Mouse (Mus musculus) gastrocnemius, adult 18-20 months (tissue): ENCODE measurements around the gene Pard3b. TPM values are rescaled to one million over a fixed set of nuclear protein-coding genes. Genes with fewer than 3 reads are reported as not detected.

Experiments
- DNase-seq: peaks from one replicate; pipeline ENCODE4 v3.0.0; 2021; ENCODE audit warnings: low spot score
- total RNA-seq, 2 experiments: library from RNA; stranded (reverse); gene quantifications; 2 replicates each; pipeline ENCODE4 v1.2.3; 2021

Pard3b gene
- total RNA-seq, 2 experiments from 2014 or later: 4.0 to 5.3 TPM

DNA sequence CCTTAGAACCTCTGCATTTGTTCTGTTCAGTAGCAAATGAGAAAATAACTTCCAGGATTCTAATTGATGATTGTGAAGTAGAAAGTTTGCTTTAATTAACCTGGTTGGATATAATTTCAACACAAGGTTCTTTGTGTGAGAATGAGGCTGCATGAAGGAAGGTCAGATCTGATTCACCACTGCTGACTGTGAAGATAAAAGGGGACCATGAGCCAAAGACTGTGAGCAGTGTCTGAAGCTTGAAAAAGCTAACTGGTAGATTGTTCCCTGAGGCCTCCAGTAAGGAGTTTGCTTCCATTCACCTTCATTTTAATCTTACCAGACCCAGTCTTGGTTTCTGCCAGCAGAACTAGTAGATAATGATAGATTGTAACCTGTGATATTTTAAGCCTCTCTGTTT, 108.9 kb downstream of the Pard3b start:
- DNase-seq: no peak

DNA sequence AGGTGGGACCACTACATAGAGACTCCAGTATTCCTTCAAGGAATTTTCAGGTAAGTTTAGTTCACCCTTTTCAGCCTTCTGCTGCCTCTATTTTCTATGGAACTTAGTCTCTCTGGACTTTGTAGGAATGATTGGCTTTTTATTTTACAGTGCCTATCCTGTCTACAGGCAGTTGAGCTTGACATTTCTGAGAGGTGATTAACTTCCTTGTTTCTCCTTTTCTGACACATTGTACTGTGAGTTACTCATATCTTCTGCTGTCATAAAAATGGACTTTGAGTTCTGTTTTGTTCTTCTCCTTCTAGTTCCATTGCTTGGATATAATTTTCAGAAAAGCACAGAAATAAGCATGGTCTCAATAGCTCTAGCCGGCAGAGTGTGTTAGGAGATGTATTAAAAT, 112.4 kb downstream of the Pard3b start:
- DNase-seq: no peak

DNA sequence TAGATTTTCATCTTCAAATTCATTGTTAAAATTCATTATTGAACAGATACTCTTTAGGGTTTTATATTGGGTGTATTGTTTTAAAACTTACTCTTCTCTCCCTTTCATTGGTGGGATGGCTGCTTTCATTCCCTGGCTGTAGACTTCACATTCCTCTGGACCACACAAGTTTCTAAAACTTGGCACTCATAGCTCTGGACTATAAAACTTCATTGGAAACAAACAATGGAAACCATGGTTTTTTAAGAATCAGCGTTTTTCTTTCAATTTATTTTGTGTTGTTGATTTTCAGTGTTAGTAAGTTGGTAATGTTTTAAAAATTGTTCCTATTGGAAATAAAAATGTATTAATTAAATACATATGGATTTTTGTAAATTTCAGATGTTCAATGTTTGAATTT, 118.1 kb downstream of the Pard3b start:
- DNase-seq: no peak

DNA sequence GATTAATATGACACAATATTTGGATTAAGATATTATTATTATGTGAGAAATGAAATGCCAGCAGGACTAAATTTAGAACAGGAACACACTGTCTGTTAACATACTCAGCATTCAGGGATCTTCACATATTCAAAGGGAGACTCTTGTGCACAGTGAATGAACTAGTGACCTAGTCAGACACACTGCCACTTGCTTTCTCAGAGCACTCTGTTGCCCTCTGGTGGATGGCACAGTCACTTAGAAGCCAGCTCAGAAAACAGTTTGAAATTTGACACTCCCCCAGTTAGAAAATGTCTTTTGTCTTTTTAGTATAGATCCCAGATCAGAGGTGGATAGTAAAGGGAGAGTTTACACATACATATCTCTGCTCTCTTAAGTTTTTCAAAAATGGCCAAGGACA, 132.6 kb downstream of the Pard3b start:
- peak; percentile 72 for DNase-seq

DNA sequence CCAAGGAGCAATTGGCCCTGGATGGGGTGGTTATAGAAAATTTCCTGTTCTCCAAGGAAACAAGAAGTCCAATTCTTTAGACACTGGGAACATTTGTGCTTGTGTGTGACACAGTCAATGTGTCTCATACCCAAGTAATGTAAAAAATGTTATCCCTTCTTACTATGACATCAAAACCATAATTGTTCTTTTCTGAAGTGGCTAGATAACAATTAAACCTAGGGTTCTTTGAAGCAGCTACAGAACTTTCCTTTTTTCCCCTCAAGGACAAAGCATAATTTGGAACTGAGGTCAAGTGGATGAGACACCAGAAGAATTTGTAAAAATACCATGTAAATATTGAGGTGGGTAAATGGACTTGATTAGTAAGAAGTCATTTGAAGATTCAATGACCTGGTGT, 140.1 kb downstream of the Pard3b start:
- DNase-seq: no peak

DNA sequence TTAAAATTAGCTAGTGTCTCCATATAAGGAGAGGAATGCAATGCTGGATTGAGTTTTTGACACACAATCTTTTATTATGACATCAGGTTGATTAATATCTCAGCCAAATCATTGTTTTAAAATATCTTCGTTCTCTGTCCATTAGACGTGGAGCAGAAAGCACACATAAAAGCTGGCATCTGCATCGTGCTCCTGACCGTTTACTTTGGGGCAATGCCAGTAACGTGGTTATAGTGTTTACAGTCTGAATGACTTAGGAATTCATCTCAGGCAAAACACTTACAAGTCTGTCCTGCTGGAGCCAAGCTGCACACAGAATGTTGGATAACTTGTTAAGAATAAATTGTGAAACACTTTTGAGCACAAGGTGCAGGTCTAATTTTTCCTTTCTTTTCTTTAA, 141.3 kb downstream of the Pard3b start:
- DNase-seq: no peak

DNA sequence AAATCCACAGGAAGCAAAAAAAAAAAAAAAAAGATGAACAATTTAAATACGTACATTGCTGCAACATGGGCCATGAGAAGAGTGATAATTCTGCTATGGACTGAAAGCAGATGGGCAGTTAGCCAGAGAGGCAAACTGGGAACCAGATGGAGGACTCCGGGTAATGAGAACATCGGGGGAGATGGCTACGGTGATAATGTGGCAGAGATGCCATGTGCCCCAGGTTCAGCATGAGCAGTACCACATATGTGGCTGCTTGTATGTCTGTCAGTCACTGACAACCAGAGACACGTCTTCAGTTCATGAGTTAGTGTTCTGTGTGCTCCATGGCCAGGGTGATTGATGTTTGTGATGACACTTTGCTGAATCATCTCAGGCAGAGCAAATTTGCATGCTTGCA, 157.7 kb downstream of the Pard3b start:
- DNase-seq: no peak

DNA sequence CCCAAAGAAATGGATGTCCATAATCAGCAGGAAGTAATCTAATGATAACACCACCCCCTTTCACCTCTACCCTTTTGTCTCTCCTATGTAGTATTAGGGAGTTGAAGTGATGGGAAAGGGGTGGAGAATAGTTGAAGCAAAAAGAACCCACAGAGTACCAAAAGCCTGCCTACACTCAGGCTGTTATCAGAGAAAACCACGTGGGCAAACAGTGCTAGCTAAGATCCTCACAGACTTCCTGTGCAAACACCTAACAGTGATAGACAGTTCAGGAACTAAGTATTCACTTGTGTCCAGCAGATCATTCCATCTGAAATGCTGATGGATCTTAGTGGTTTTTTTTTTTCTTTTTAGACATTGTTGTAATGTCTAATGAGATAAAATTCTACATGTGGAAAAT, 181.6 kb downstream of the Pard3b start:
- no peak for DNase-seq

DNA sequence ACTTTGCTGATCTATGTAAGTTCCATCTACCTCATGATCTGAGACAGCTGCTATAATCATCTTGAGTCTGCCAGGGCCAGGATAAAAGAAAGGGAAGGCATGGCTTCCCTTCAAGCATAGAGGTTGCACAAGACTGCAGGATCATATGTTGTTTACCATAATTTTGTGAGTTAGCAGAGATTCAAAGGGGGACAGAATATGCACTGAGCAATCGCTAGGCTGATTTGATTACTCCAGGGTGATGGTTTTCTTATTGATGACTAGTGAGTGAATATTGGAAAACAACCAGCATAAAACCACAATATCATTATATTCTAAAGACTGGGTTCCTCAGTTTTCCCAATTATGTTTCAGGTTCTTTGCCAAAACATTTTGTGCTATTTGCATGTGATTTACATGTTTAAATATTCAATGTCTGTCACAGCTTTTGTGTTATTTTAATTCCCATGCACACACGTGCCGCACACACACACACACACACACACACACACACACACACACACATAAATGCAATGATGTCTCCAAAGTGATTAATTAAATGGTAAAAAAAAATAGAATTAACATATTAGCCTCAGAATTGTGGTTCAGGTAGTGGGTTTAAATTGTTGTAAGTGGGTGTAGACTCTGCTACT, 187.1 kb downstream of the Pard3b start:
- no peak for DNase-seq

DNA sequence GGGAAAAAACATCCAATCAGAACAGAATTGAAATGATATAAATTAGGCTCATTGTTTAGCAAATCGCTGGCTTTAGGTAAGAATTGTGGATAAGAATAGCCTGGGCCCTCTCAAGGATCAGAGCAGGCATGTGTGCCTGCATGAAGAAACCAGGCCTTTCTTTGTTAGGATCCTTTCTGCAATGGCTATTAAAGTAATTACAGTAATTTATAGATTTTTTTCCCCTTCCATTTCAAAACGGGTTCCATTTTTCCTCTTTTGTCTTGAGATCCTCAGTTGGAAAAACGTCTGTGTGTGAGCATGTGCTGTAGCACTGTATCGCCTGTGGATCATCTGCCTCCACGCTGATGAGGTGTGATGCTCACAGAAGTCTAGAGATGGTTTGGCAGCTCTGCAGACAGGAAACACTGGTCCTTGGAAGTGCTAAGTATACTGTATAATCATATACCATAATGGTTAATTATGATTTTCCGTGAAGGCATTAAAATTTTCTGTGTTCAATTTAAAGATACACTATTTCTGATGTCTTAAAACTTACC, 198.5 kb downstream of the Pard3b start:
- no peak for DNase-seq

DNA sequence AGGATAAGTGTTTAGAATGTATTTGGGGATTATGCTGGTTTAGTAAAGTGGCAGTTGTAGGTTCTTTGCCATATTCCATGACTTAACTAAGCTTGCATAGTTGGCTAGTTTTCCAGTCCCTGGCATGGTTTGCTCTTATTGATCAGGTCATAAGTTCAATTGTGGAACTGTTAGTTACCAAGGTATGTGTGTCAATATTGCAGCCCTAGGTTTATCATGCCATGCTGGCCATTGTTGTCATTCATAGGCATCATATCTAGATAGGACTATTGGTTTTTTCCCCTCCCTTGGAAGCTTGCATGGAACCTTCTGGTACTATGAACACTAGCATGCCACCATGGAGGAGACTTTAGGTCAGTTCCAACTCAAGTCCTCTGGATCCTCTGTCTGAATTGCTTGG, 208.0 kb downstream of the Pard3b start:
- DNase-seq: no peak

DNA sequence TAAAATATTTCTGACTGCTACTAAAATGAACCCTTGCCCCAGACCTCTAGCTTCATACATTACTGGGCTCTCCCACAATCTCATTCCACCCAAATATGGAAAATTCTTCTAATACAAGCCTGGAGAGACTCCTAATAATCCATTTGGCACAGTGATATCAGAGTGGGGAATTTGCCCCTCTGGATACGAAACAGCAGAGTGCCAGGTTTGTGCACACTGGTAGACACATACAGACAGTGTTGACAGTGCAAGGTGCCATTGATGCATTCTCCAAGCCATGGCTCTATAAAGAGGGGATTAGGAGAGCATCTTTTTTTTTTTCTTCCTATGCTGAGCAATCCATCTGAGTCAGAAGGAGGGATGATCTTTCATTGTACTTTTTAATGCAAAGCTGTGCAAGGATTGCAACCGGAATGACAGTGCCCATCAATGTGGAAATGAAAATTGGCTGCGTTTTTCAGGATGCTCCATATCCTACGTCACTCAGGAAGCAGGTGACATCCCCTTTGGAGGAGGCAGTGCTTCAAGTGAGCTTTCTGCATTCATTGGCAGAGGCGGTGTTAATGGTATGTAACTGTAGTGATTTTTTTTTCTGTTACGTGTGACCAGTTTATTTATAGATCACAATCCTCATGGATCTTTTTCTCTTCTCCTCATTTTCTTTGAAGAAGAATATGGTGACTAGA, 210.5 kb downstream of the Pard3b start:
- DNase-seq: no peak

DNA sequence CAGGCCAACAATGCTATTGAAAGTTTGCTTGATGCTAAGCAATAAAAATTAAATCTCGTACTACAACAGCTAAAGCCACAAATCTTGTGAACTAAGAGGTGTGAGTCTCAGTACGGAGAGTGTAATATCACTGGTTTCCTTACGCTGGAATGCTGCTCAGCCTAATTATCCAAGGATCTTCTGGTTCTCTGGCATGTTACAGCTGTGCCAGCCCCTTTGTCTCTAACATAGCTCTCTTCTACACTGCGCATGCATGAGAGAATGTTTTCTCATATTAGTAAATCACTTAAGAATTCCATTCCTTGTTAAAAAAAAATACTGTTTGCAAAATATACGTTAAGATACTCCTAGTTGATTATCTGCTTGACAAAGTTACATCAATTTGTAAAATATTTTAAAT, 211.8 kb downstream of the Pard3b start:
- DNase-seq: no peak

DNA sequence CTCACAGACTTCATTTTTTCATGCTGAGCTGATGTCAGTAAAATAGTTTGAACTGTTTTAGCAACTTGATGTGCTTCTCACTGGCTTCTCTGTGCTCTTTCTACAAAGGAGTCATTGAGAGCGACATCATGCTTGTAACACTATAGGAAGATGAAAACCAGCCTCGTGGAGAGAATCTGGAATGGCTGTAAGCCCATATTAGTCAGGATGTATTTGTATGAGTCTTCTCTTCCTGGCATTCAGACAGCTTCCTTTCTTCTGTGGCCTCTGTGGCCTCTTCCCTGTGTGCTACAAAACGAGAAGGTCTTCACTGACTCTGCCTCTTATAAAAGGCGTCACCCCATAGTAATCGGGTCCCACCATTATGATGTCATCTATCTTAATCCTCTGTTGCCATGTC, 212.6 kb downstream of the Pard3b start:
- no peak for DNase-seq

DNA sequence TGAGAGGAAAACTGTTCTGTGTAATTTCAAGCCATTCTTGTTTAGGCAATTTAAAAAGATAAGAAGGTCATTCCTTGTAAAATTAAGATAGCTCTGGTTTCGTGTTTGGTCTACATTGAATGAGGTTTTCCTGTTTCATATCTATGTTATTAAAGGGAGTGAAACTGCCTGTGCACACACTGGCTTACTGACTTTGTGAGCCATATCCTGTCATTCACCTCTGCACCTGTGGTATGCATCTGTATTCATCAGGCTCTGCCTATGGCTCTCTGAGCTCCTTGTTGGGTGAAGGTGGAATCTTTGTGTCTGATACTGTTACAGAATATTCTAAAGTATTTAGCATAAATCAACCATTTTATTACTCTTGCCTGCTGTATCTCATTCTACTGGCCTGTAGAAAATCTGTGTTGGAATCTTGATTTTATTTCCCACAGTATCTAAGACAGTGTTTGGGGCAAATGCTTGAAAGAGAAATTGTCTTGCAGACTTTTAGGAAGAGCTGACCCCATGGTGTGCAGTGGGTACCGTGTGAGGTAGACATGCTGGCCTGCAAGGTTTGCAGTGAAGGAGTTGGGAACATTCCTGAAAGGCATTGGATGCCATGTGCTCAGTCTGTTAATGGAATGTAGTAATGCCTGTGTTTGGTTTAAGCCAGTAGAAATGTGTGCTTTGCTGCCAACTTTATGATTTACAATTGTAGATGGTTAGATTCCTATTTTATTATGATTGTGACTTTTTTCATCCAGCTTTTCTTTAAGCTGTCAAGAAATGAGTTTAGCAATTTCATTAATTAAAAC, 228.9 kb downstream of the Pard3b start:
- DNase-seq: no peak

DNA sequence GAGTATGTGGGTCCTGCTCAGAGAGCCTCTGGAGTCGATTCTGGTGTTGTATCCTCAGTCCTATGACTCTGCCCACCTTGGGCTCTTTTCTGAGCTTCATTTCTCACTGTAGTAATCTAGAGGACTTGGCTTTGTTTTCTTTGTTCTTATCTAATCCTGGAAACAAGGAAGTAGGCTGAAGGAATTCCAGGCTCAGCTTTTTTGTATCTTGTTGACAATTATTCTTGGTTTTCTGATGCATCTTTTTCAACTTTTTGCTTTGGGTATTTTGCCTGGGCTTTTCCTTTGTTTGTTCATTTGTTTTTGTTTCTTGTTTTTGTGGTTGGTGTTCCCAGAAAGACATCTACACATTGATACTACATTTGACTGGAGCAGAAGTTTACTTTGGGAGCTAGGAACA, 236.3 kb downstream of the Pard3b start:
- no peak for DNase-seq

DNA sequence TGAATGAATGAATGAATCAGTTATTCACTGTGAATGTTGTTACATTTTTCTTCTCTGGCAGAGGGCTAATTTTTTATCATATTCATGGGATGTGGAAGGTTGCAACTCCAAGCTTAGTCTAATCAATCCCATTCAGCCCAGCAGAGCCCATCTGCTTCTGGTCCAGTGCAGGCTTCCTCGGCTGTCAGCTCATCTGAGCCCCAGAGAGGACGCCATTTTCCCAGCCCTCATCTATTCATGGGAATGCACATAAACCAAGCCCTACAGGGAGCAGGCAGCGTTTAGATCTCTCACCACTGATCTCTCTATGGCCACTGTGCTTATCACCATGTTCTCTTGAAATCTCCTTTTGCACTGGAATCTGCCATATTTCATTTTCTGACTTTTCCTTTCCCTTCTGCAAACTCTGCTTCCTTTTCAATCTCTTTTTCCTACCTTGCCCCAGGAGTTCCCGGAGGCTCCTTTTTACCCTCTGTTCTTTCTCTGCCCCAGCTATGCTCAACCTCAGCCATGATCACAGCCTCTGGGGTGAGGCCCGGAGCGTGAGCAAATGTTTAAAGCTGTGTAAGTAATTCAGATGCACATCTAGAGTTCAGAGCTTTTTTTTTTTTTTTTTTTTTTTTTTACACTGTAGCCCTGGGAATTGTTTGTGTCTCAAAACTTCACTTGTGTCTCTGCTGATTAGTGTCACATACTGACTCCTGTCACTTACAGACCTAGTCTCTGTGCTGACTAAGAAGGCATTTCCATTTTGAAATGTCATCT, 241.3 kb downstream of the Pard3b start:
- no peak for DNase-seq

DNA sequence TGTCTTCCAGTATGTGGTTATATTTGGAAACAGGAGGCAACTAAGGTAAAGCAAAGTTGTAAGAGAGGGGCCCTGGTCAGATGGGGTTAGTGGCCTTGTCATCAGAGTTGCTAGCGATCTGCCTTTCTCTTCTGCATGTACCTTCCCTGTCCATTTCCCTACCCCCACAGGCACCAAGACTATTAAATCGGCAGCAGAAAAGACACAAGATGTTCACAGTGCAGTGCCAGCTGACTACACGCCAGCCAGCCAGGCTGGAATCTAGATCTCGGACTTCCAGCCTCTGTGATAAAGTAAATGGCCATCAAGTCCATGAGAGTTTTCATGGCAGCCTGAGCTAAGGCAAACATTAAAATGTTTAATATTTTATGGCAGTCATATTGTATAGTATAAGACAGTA, 257.4 kb downstream of the Pard3b start:
- peak; percentile 37 for DNase-seq

DNA sequence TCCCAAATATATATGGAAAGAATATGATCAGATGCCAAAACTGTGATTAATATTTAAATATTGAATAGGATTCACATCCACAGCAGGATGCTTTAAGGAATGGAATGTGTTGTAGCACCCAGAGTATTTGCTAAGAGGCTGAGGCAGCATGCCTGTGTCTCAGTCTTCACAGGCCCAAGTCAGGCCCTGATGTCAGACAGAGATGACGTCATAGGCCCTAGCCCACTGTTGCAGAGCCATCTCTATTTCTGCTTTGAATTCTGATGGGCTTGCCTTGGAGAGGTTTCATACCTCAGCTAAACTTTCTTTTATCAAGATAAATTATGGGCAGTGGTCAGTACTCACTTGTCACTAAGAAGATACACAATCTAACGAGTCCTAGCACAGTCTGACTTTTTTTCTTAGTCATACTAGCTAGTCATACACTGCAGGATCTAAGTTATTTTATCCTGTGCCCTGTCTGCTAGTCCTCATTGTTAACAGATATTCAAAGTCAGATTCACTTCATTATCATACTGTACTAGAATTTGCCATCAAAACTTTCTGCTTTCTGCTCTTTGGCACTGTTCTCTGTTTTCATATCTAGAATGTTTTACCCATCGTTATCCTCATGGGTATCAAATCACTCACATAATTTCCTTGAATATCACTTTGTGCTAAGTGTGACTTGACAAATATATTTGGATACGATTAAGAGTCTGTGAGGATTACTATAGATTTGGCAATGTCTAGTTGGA, 264.8 kb downstream of the Pard3b start:
- DNase-seq: no peak

DNA sequence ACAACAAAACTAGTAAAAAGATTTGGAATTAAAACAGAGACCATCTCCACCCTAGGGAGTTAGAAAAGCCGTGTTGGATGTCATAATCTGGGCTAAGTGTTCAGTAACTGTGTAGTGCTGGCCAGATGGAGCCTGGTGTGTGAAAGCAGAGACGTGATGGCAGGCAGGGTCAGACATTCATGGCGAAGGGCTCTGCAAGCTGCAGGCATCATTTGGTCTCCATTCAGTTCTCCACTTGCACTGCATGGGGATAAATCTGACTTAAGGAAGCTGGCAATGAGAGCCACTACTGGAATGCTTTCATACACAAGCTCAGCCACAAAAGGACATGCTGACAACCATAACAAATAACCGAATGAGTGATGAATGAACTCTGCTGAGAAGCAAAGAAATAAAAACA, 265.4 kb downstream of the Pard3b start:
- DNase-seq: peak; percentile 25

DNA sequence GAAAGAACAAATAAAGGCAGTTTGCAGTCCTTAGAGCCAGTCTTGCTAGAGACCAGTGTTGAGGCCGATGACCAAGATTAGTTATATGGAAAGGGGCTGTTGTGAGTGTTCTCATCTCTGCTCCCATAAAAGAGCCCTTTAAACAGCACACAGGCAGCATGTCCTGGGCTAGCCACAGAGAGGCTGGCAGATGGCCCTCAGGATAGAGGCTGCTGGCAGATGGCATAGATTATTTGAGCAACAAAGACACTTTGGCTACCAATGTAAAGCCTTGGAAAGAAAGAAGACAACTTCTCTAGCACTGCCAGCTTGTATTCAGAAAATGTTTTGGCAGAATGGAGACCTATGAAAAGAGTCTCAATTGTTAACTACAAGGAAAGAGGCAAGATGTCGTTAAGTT, 274.3 kb downstream of the Pard3b start:
- DNase-seq: no peak
